Mouse (Mus musculus): ENCODE data around the gene Sf3b3. TPM values are rescaled to one million over a fixed set of nuclear protein-coding genes. Genes with fewer than 3 reads are reported as not detected.

Sf3b3 gene
- total RNA-seq, 2 experiments from 2014 or later = 56.0 to 58.3 TPM

Other genes starting within 250 kb of the Sf3b3 start
- gene Vac14, start 228.2 kb downstream of the Sf3b3 start, total RNA-seq (2021) = 10 to 100 TPM; 30.5 to 32.5 TPM
- gene Mtss1l, start 125.3 kb downstream of the Sf3b3 start, total RNA-seq (2021) = 100 to 1,000 TPM; 214 to 236 TPM
- 10 to 100 TPM; 74.9 to 82.0 TPM for gene Il34, start 40.9 kb downstream of the Sf3b3 start, total RNA-seq (2021)
- 10 to 100 TPM; 50.8 to 59.0 TPM for gene Cog4, start 187 bp downstream of the Sf3b3 start, total RNA-seq (2021)
- 10 to 100 TPM; 11.5 to 12.0 TPM for gene Fuk, start 55.7 kb upstream of the Sf3b3 start, total RNA-seq (2021)
- 10 to 100 TPM; 85.5 to 86.1 TPM for gene St3gal2, start 73.1 kb upstream of the Sf3b3 start, total RNA-seq (2021)
- gene Ddx19a, start 151.0 kb upstream of the Sf3b3 start, total RNA-seq (2021) = 10 to 100 TPM; 30.9 to 34.4 TPM
- gene Ddx19b, start 185.0 kb upstream of the Sf3b3 start, total RNA-seq (2021) = 10 to 100 TPM; 27.2 to 28.2 TPM
- 100 to 1,000 TPM in 1 of 2 experiments, 10 to 100 TPM in 1; 96.8 to 102 TPM for gene Aars, start 186.4 kb upstream of the Sf3b3 start, total RNA-seq (2021)
- not detected for gene Exosc6, start 209.6 kb upstream of the Sf3b3 start, total RNA-seq (2021)
- gene Clec18a, start 245.6 kb upstream of the Sf3b3 start, total RNA-seq (2021) = under 1 TPM in 1 of 2 experiments, not detected in 1; 0.26 TPM
- 10 to 100 TPM; 28.6 to 30.8 TPM for gene Pdpr, start 247.8 kb upstream of the Sf3b3 start, total RNA-seq (2021)

All from left cerebral cortex, postnatal 10 days (tissue).